8 mouse cellular contexts compared by ENCODE assay signal in the genomic region with DNA sequence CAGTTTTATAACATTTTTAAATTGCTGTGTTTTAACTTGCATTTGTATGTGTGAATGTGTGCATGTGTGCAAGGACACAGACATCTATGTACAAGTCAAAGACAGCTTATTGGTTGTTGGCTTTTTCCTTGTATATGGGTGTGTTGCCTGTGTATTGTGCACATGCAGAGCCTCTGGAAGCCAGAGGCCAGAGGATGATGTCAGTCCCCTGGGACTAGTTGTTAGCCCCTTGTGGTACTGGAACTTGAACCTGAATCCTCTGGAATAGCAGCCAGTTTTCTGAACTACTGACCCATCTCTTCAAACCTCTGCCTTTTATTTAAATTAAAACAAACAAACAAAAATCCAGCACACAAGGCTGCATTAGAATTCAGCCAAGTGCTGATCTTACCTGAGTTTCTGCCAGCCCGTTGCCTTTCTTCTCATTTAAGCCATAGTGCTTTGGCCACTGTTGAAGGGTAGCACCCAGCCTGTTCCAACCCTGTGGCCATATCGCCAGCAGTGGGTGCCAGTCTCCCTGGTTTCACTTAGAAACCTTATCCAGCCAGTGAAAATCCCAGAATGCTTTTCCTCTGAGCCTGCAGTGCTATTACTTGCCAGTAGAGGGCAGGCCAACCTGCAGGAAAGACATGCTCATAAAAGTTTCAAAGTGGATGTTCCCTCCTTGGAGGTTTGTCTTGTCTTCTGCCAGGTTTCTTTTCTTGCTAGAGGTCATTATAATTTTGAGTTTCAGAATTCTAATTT. TPM values are rescaled to one million over a fixed set of nuclear protein-coding genes. Genes with fewer than 3 reads are reported as not detected.
DNase-seq lines count a peak whose midpoint lies in the region; ATAC-seq and TF ChIP-seq lines count a peak whose summit lies in the region.

No protein-coding gene starts in this region.

- no peaks in the 10 kb centered on the region for H3K4me1 ChIP-seq in hindbrain, embryonic 10.5 days (replicated peaks)
- H3K4me1 ChIP-seq in hindbrain, embryonic 12.5 days = no peaks in the 10 kb centered on the region
- no peaks in the 10 kb centered on the region for H3K4me1 ChIP-seq in intestine, embryonic 14.5 days (replicated peaks; ENCODE audit: control insufficient read depth, insufficient read depth, low read length)
- no peaks in the 10 kb centered on the region for H3K4me1 ChIP-seq in midbrain, embryonic 14.5 days (ENCODE audit: control insufficient read depth, insufficient read depth, low read length)

- no peak overlapping the region for H3K4me3 ChIP-seq in hindbrain, embryonic 10.5 days
- H3K4me3 ChIP-seq in hindbrain, embryonic 12.5 days = no peak overlapping the region
- no peak overlapping the region for H3K4me3 ChIP-seq in gastrocnemius, adult 2 months
- H3K4me3 ChIP-seq in intestine, embryonic 14.5 days (ENCODE audit: low read depth, low read length) = no peak overlapping the region
- no peak overlapping the region for H3K4me3 ChIP-seq in midbrain, embryonic 14.5 days (replicated peaks; ENCODE audit: low read depth, low read length)

- no peak overlapping the region for H3K27ac ChIP-seq in hindbrain, embryonic 10.5 days
- no peak overlapping the region for H3K27ac ChIP-seq in hindbrain, embryonic 12.5 days
- H3K27ac ChIP-seq in gastrocnemius, adult 2 months = peak overlapping the region; percentile 60
- H3K27ac ChIP-seq in intestine, embryonic 14.5 days (ENCODE audit: low read depth) = no peak overlapping the region
- H3K27ac ChIP-seq in midbrain, embryonic 14.5 days (replicated peaks; ENCODE audit: low read depth, low read length) = no peak overlapping the region

- no peaks in the 10 kb centered on the region for H3K9me3 ChIP-seq in hindbrain, embryonic 10.5 days
- H3K9me3 ChIP-seq in hindbrain, embryonic 12.5 days (replicated peaks) = no peaks in the 10 kb centered on the region
- H3K9me3 ChIP-seq in intestine, embryonic 14.5 days (ENCODE audit: control insufficient read depth, low read length) = no peaks in the 10 kb centered on the region
- H3K9me3 ChIP-seq in midbrain, embryonic 14.5 days (ENCODE audit: control insufficient read depth, low read length) = no peaks in the 10 kb centered on the region

- no peak overlapping the region for H3K4me2 ChIP-seq in hindbrain, embryonic 12.5 days (replicated peaks)
- no peak overlapping the region for H3K4me2 ChIP-seq in intestine, embryonic 14.5 days (ENCODE audit: low read length)
- no peak overlapping the region for H3K4me2 ChIP-seq in midbrain, embryonic 14.5 days (ENCODE audit: low read length)

- peak; percentile 81 for DNase-seq in hindbrain, embryonic 10.5 days (ENCODE audit: low spot score)
- peak; percentile 83 to 88 for DNase-seq in cerebellum, postnatal 36 days
- peak; percentile 84 for DNase-seq in gastrocnemius, adult 2 months
- peak; percentile 83 for DNase-seq in intestine, embryonic 14.5 days (ENCODE audit: low spot score)
- peak; percentile 88 to 89 for DNase-seq in left cerebral cortex, postnatal 14 days (ENCODE audit: low spot score in 2 of 2)
- DNase-seq in midbrain, embryonic 14.5 days = peak; percentile 87
- peak; percentile 53 to 71 for DNase-seq in spleen, adult 18-20 months

- no peak overlapping the region for H3K9ac ChIP-seq in hindbrain, embryonic 12.5 days
- H3K9ac ChIP-seq in intestine, embryonic 14.5 days (ENCODE audit: low read length) = no peak overlapping the region
- H3K9ac ChIP-seq in midbrain, embryonic 14.5 days (replicated peaks; ENCODE audit: low read length) = 0 out of 2 replicates have a peak overlapping the region, but pooled peaks have one; percentile 6

- intact Hi-C loops in gastrocnemius, adult 2 months (cut with DNase I) = loop anchor here (1.0 to 10.0 kb wide), 3 partner anchors 136 to 295 kb away; partner anchors contain the start of genes Smim14 and Ube2k
- intact Hi-C loops in left cerebral cortex, postnatal 14 days (cut with DNase I) = loop anchor here (5.0 to 10.0 kb wide), 2 partner anchors 233 to 296 kb away; partner anchors contain the start of gene Pds5a

- H3K27me3 ChIP-seq in hindbrain, embryonic 10.5 days (ENCODE audit: insufficient read depth, poor library complexity, severe bottlenecking) = no peaks in the 10 kb centered on the region
- no peaks in the 10 kb centered on the region for H3K27me3 ChIP-seq in hindbrain, embryonic 12.5 days
- H3K27me3 ChIP-seq in intestine, embryonic 14.5 days (replicated peaks; ENCODE audit: control insufficient read depth, insufficient read depth, low read length) = no peaks in the 10 kb centered on the region
- no peaks in the 10 kb centered on the region for H3K27me3 ChIP-seq in midbrain, embryonic 14.5 days (ENCODE audit: control insufficient read depth, insufficient read depth, low read length)

- 36% methylated on average over 2 of the region's 2 CpGs for WGBS in hindbrain, embryonic 10.5 days
- 33% methylated on average over 2 of the region's 2 CpGs for WGBS in hindbrain, embryonic 12.5 days
- 27% methylated on average over 2 of the region's 2 CpGs for WGBS in intestine, embryonic 14.5 days
- 31% methylated on average over 2 of the region's 2 CpGs for WGBS in midbrain, embryonic 14.5 days

- TF ChIP-seq CTCF in gastrocnemius, adult 2 months (IDR thresholded peaks at IDR 0.05) = peak; percentile 99; the same call in 1 of the 2 replicates

- no peak for ATAC-seq in hindbrain, embryonic 12.5 days (ENCODE audit: low FRiP score)
- ATAC-seq in intestine, embryonic 14.5 days (replicated peaks; ENCODE audit: low FRiP score, low TSS enrichment, low read depth) = peak; percentile 81; the same call in 1 of the 2 replicates
- ATAC-seq in midbrain, embryonic 14.5 days (ENCODE audit: low FRiP score, low TSS enrichment) = no peak

- H3K36me3 ChIP-seq in hindbrain, embryonic 10.5 days = peaks cover 93% of the 10 kb centered on the region
- peaks cover 72% of the 10 kb centered on the region for H3K36me3 ChIP-seq in hindbrain, embryonic 12.5 days
- peaks cover 86% of the 10 kb centered on the region for H3K36me3 ChIP-seq in intestine, embryonic 14.5 days (ENCODE audit: control insufficient read depth, insufficient read depth, low read length)
- H3K36me3 ChIP-seq in midbrain, embryonic 14.5 days (ENCODE audit: control insufficient read depth, insufficient read depth, low read length) = peaks cover 69% of the 10 kb centered on the region

RNA-seq across cellular contexts. Expression of gene Lias, which starts 10.1 kb away (rescaled TPM):
- polyA plus RNA-seq in hindbrain, embryonic 10.5 days (2016; fragmentation: Nextera tagmentation; extraction: Ambion mirVana) = 60.5 and 67.9 TPM in 2 replicates
- polyA plus RNA-seq in hindbrain, embryonic 12.5 days (2016; fragmentation: Nextera tagmentation; extraction: Ambion mirVana) = 58.3 and 60.2 TPM in 2 replicates
- 10 to 100 TPM; 38.8 to 41.3 TPM for total RNA-seq in gastrocnemius, adult 2 months (2021)
- 60.6 and 61.9 TPM in 2 replicates for polyA plus RNA-seq in intestine, embryonic 14.5 days (2014; fragmentation: Nextera tagmentation; extraction: Ambion mirVana)
- 10 to 100 TPM; 35.4 to 36.1 TPM for total RNA-seq in left cerebral cortex, postnatal 14 days (2021)
- 61.7 and 66.2 TPM in 2 replicates for polyA plus RNA-seq in midbrain, embryonic 14.5 days (2014; fragmentation: Nextera tagmentation; extraction: Ambion mirVana)

RNA-seq across cellular contexts. Expression of gene Rpl9, which starts 10.2 kb away (rescaled TPM):
- 863 and 960 TPM in 2 replicates for polyA plus RNA-seq in hindbrain, embryonic 10.5 days (2016; fragmentation: Nextera tagmentation; extraction: Ambion mirVana)
- 663 and 741 TPM in 2 replicates for polyA plus RNA-seq in hindbrain, embryonic 12.5 days (2016; fragmentation: Nextera tagmentation; extraction: Ambion mirVana)
- 100 to 1,000 TPM; 502 to 606 TPM for total RNA-seq in gastrocnemius, adult 2 months (2021)
- 1,354 and 1,361 TPM in 2 replicates for polyA plus RNA-seq in intestine, embryonic 14.5 days (2014; fragmentation: Nextera tagmentation; extraction: Ambion mirVana)
- 100 to 1,000 TPM; 562 to 565 TPM for total RNA-seq in left cerebral cortex, postnatal 14 days (2021)
- polyA plus RNA-seq in midbrain, embryonic 14.5 days (2014; fragmentation: Nextera tagmentation; extraction: Ambion mirVana) = 669 and 719 TPM in 2 replicates

RNA-seq across cellular contexts. Expression of gene Ugdh, which starts 34.3 kb away (rescaled TPM):
- 52.0 and 62.9 TPM in 2 replicates for polyA plus RNA-seq in hindbrain, embryonic 10.5 days (2016; fragmentation: Nextera tagmentation; extraction: Ambion mirVana)
- 93.6 and 97.0 TPM in 2 replicates for polyA plus RNA-seq in hindbrain, embryonic 12.5 days (2016; fragmentation: Nextera tagmentation; extraction: Ambion mirVana)
- total RNA-seq in gastrocnemius, adult 2 months (2021) = 10 to 100 TPM in 1 of 2 experiments, 1 to 10 TPM in 1; 5.8 to 12.0 TPM
- 108 and 111 TPM in 2 replicates for polyA plus RNA-seq in intestine, embryonic 14.5 days (2014; fragmentation: Nextera tagmentation; extraction: Ambion mirVana)
- total RNA-seq in left cerebral cortex, postnatal 14 days (2021) = 10 to 100 TPM; 24.8 to 25.7 TPM
- 37.0 and 46.0 TPM in 2 replicates for polyA plus RNA-seq in midbrain, embryonic 14.5 days (2014; fragmentation: Nextera tagmentation; extraction: Ambion mirVana)

RNA-seq across cellular contexts. Expression of gene Klb, which starts 53.3 kb away (rescaled TPM):
- polyA plus RNA-seq in hindbrain, embryonic 10.5 days (2016; fragmentation: Nextera tagmentation; extraction: Ambion mirVana) = not detected in 2 replicates
- polyA plus RNA-seq in hindbrain, embryonic 12.5 days (2016; fragmentation: Nextera tagmentation; extraction: Ambion mirVana) = not detected in 2 replicates
- total RNA-seq in gastrocnemius, adult 2 months (2021) = under 1 TPM in 1 of 2 experiments, not detected in 1; 0.20 TPM
- polyA plus RNA-seq in intestine, embryonic 14.5 days (2014; fragmentation: Nextera tagmentation; extraction: Ambion mirVana) = 0.27 and 0.96 TPM in 2 replicates
- total RNA-seq in left cerebral cortex, postnatal 14 days (2021) = under 1 TPM; 0.29 to 0.47 TPM
- 0.12 TPM in 2 replicates for polyA plus RNA-seq in midbrain, embryonic 14.5 days (2014; fragmentation: Nextera tagmentation; extraction: Ambion mirVana)
